Mouse (Mus musculus): Measurements from ENCODE around the gene Gm21188. TPM values are rescaled to one million over a fixed set of nuclear protein-coding genes. Genes with fewer than 3 reads are reported as not detected.
"Not testable (repeated sequence)": the region's sequence is repeated elsewhere in the genome, so short reads cannot be mapped to it uniquely, and the experiment has no call there.

Gm21188 gene
- polyA plus RNA-seq, 1 experiment from 2014 or later, result not detected

- WGBS, result no CpG with 5 or more reads among the region's 13 CpGs
- H3K9me3 ChIP-seq (ENCODE audit: control insufficient read depth, low read length); DNase-seq (ENCODE audit: low spot score); H3K4me3 ChIP-seq (ENCODE audit: low read depth, low read length); H3K9ac ChIP-seq (ENCODE audit: low read length); H3K4me2 ChIP-seq (ENCODE audit: low read depth, low read length, severe bottlenecking); H3K27me3 ChIP-seq (ENCODE audit: control insufficient read depth, insufficient read depth, low read length); H3K4me1 ChIP-seq (replicated peaks; ENCODE audit: control insufficient read depth, insufficient read depth, low read length); ATAC-seq (replicated peaks; ENCODE audit: low FRiP score); H3K27ac ChIP-seq (ENCODE audit: low read depth, low read length); H3K36me3 ChIP-seq (ENCODE audit: control insufficient read depth, insufficient read depth, low read length): not testable (repeated sequence)
These were observed 60.7 kb downstream of the Gm21188 start for GRCm38 (mm10) chr13:119991264-119991663.

Other genes with a start within 250 kb of the Gm21188 start
- gene AF067063, start 222.0 kb downstream of the Gm21188 start, polyA plus RNA-seq (2014; fragmentation: Nextera tagmentation; extraction: Ambion mirVana), result not detected in 2 replicates
- not detected in 2 replicates for gene D13Ertd608e, start 216.2 kb downstream of the Gm21188 start, polyA plus RNA-seq (2014; fragmentation: Nextera tagmentation; extraction: Ambion mirVana)
- not detected in 2 replicates for gene Tcstv1, start 157.4 kb downstream of the Gm21188 start, polyA plus RNA-seq (2014; fragmentation: Nextera tagmentation; extraction: Ambion mirVana)
- not detected in 2 replicates for gene Gm21761, start 122.9 kb downstream of the Gm21188 start, polyA plus RNA-seq (2014; fragmentation: Nextera tagmentation; extraction: Ambion mirVana)
- gene B020031M17Rik, start 101.4 kb downstream of the Gm21188 start, polyA plus RNA-seq (2014; fragmentation: Nextera tagmentation; extraction: Ambion mirVana), result not detected in 2 replicates
- gene Gm36079, start 25.2 kb downstream of the Gm21188 start, polyA plus RNA-seq (2014; fragmentation: Nextera tagmentation; extraction: Ambion mirVana), result not detected in 2 replicates
- not detected in 2 replicates for gene Gm20767, start 88.1 kb upstream of the Gm21188 start, polyA plus RNA-seq (2014; fragmentation: Nextera tagmentation; extraction: Ambion mirVana)
- not detected in 2 replicates for gene Gm21818, start 120.2 kb upstream of the Gm21188 start, polyA plus RNA-seq (2014; fragmentation: Nextera tagmentation; extraction: Ambion mirVana)
- gene Gm21762, start 163.8 kb upstream of the Gm21188 start, polyA plus RNA-seq (2014; fragmentation: Nextera tagmentation; extraction: Ambion mirVana), result not detected in 2 replicates
- gene Gm21731, start 186.9 kb upstream of the Gm21188 start, polyA plus RNA-seq (2014; fragmentation: Nextera tagmentation; extraction: Ambion mirVana), result not detected in 2 replicates
- not detected in 2 replicates for gene AF067061, start 210.9 kb upstream of the Gm21188 start, polyA plus RNA-seq (2014; fragmentation: Nextera tagmentation; extraction: Ambion mirVana)
- gene BC147527, start 248.2 kb upstream of the Gm21188 start, polyA plus RNA-seq (2014; fragmentation: Nextera tagmentation; extraction: Ambion mirVana), result 0.23 TPM in 1 of 2 replicates, not detected in the other

Data from forebrain, embryonic 11.5 days (tissue).